Mouse (Mus musculus): ENCODE measurements at regions not wholly inside any gene's neighbourhood (a gene's known extent, or its start where the extent isn't known, plus 50 kb on each side); places are given as distances from the start of the nearest gene placed in this dataset.
A peak's percentile ranks its signal among the peaks of the same experiment; 100 is the strongest.

DNA sequence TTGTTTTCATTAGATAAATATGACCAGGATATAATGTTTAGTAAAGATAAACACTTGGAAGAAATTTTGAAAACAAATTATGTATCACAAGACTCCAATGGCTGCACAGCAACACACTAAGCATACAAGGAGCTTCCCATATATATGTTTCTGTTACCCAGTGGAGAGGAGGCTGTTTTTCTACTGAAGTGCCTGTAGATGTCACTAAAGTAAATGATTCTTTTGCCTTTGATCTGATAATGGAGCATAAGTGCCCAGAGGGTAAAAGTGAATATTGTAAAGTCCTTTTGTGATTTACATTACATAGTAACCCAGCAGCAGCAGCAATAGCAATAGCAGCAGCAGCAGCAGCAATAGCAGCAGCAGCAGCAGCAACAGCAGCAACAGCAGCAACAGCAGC is 226.3 kb downstream of the Ahr start:
- Histone ChIP-seq H3K27ac (no peak overlapping the region), H3K4me1 (peaks cover 5% of the 10 kb centered on the region; the same call in 1 of the 2 replicates), H3K27me3 (no peaks in the 10 kb centered on the region), H3K9ac (no peak overlapping the region), H3K9me3 (no peaks in the 10 kb centered on the region), H3K4me2 (replicated peaks) (no peak overlapping the region), H3K4me3 (no peak overlapping the region), H3K36me3 (no peaks in the 10 kb centered on the region)
- no peak for ATAC-seq (ENCODE audit: low FRiP score, low read depth)

- Histone ChIP-seq H3K27ac (no peak overlapping the region), H3K9ac (no peak overlapping the region), H3K27me3 (no peaks in the 10 kb centered on the region), H3K4me1 (peaks cover 3% of the 10 kb centered on the region; the same call in 1 of the 2 replicates), H3K9me3 (no peaks in the 10 kb centered on the region), H3K4me2 (replicated peaks) (no peak overlapping the region), H3K36me3 (no peaks in the 10 kb centered on the region), H3K4me3 (no peak overlapping the region)
- peak; percentile 75 for ATAC-seq (ENCODE audit: low FRiP score, low read depth)
- WGBS, result 43% methylated on average over 3 of the region's 3 CpGs
Observed at GRCm38 (mm10) chr12:35303764-35304717, 230.8 kb downstream of the Ahr start.

- WGBS, result 83% methylated on average over 2 of the region's 2 CpGs
- H3K36me3 ChIP-seq, result no peaks in the 10 kb centered on the region
- ATAC-seq (ENCODE audit: low FRiP score, low read depth), result no peak
- peaks cover 3% of the 10 kb centered on the region; the same call in 1 of the 2 replicates for H3K4me1 ChIP-seq
- H3K27ac ChIP-seq, result no peak overlapping the region
- no peak overlapping the region for H3K4me2 ChIP-seq (replicated peaks)
- no peak overlapping the region for H3K4me3 ChIP-seq
- no peaks in the 10 kb centered on the region for H3K9me3 ChIP-seq
- no peaks in the 10 kb centered on the region for H3K27me3 ChIP-seq
- H3K9ac ChIP-seq, result no peak overlapping the region
Observed at GRCm38 (mm10) chr12:35303188-35303587, 231.7 kb downstream of the Ahr start.

DNA sequence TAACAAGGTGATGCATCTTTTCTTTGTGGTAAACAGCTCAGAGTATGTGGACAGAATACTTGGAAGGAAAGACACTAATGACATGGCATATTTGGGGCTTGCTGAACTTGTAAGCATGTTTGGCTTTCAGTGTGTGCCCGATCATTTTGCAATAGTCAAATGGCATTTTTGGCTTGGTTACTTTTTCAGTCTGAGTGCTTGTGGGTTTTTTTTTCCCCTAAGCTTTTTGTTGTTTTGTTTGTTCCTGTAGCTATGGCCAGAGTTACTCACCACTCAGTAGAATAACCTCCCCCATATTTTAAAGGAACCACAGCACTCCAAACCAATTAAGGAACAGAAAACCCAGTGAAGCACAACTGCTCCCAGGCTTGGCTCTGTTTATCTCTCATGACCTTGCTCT is 240.2 kb downstream of the Ahr start:
- no peaks in the 10 kb centered on the region for H3K9me3 ChIP-seq
- H3K27ac ChIP-seq, result no peak overlapping the region
- H3K4me2 ChIP-seq (replicated peaks), result no peak overlapping the region
- 87% methylated on average over 1 of the region's 1 CpGs for WGBS
- H3K27me3 ChIP-seq, result no peaks in the 10 kb centered on the region
- H3K4me3 ChIP-seq, result no peak overlapping the region
- H3K36me3 ChIP-seq, result no peaks in the 10 kb centered on the region
- no peak overlapping the region for H3K9ac ChIP-seq
- no peaks in the 10 kb centered on the region for H3K4me1 ChIP-seq
- no peak for ATAC-seq (ENCODE audit: low FRiP score, low read depth)

- no peak overlapping the region for H3K9ac ChIP-seq
- ATAC-seq (ENCODE audit: low FRiP score, low read depth), result no peak
- WGBS, result 88% methylated on average over 2 of the region's 2 CpGs
Observed at GRCm38 (mm10) chr12:35293566-35293965, 241.3 kb downstream of the Ahr start.

DNA sequence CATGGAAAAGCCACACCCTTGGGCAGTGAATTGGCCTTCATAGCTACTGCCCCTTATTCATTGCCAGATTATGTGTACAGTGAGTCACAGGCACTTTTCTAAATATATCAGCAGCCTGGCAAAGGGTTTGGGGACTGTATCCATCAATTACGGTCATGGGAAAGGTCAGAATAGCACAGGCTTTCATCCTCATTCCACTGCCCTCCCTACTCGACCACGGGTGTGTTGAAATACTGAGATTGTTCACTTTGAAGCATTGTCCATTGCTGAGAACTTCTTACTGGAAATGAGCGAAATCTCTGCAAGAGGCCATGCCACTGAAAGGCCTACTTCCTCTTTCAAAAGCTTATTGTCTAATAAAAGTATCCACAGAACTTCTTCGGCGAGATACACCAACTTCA is 242.9 kb downstream of the Ahr start:
- Histone ChIP-seq H3K36me3 (no peaks in the 10 kb centered on the region), H3K4me2 (replicated peaks) (no peak overlapping the region), H3K27ac (no peak overlapping the region), H3K4me3 (no peak overlapping the region), H3K9ac (no peak overlapping the region), H3K27me3 (no peaks in the 10 kb centered on the region), H3K9me3 (no peaks in the 10 kb centered on the region), H3K4me1 (peaks cover 6% of the 10 kb centered on the region)
- ATAC-seq (ENCODE audit: low FRiP score, low read depth), result no peak
- 86% methylated on average over 6 of the region's 6 CpGs for WGBS

More at GRCm38 (mm10) chr12:35293566-35293965, 241.3 kb downstream of the Ahr start:
- H3K27me3 ChIP-seq, result no peaks in the 10 kb centered on the region
- H3K9me3 ChIP-seq, result no peaks in the 10 kb centered on the region
- no peaks in the 10 kb centered on the region for H3K36me3 ChIP-seq
- H3K4me3 ChIP-seq, result no peak overlapping the region
- no peak overlapping the region for H3K4me2 ChIP-seq (replicated peaks)
- no peaks in the 10 kb centered on the region for H3K4me1 ChIP-seq
- no peak overlapping the region for H3K27ac ChIP-seq

- Histone ChIP-seq H3K27me3 (no peaks in the 10 kb centered on the region), H3K36me3 (no peaks in the 10 kb centered on the region), H3K9ac (no peak overlapping the region), H3K9me3 (no peaks in the 10 kb centered on the region), H3K4me2 (replicated peaks) (no peak overlapping the region), H3K4me1 (peaks cover 10% of the 10 kb centered on the region), H3K27ac (no peak overlapping the region), H3K4me3 (no peak overlapping the region)
- 75% methylated on average over 2 of the region's 2 CpGs for WGBS
- no peak for ATAC-seq (ENCODE audit: low FRiP score, low read depth)
Observed at GRCm38 (mm10) chr12:35287974-35288373, 241.0 kb downstream of the Snx13 start.

DNA sequence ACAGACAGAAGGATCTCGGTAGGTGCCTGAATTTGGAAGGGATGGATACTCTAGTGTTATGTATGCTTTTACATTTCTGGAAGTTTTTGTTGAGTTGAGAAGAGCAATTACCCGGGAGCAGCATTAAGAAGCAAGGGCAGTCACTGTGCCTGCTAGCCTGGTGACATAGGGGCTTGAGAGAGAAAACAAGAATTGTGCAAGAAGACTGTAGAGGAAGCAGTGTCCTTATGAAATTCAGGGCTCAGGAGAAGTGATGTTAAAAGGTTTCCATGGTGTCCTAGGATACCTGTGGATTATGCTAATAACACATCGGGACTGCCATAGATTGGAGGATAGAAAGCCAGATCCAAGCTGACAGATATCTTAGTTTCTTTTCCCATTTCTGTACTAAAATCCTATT is 240.6 kb downstream of the Snx13 start:
- no peaks in the 10 kb centered on the region for H3K27me3 ChIP-seq
- H3K36me3 ChIP-seq, result no peaks in the 10 kb centered on the region
- peaks cover 10% of the 10 kb centered on the region for H3K4me1 ChIP-seq
- no peak for ATAC-seq (ENCODE audit: low FRiP score, low read depth)
- no peak overlapping the region for H3K4me3 ChIP-seq
- 58% methylated on average over 3 of the region's 3 CpGs for WGBS
- H3K9me3 ChIP-seq, result no peaks in the 10 kb centered on the region
- no peak overlapping the region for H3K4me2 ChIP-seq (replicated peaks)
- no peak overlapping the region for H3K9ac ChIP-seq
- no peak overlapping the region for H3K27ac ChIP-seq

DNA sequence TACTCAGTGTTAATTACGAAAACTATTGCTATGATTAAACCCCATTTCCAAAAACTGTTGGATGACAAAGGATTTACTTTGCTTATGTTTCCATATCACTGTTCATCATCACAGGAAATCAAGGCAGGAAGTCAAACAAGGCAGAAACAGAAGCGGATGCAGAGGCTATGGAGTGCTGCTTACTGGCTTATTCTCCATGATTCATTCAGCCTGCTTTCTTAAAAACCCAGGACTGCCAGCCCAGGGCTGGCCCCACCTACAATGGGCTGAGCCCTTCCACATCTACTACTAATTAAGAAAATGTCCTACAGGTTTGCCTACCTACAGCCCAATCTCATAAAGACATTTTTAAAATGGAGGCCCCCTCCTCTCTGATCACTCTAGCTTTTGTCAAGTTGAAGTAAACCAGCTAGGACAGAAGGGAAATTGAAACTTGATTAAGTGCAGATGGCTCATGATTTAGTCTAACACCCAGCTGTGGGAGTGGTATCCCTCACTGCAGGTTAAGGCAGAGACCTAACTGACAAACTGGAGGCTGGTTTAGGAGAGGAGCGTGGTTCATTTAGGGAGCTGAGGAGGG is 240.1 kb downstream of the Snx13 start:
- no peak overlapping the region for H3K27ac ChIP-seq
- no peaks in the 10 kb centered on the region for H3K9me3 ChIP-seq
- H3K4me3 ChIP-seq, result no peak overlapping the region
- peaks cover 10% of the 10 kb centered on the region for H3K4me1 ChIP-seq
- H3K36me3 ChIP-seq, result no peaks in the 10 kb centered on the region
- ATAC-seq (ENCODE audit: low FRiP score, low read depth), result peak; percentile 54
- H3K9ac ChIP-seq, result no peak overlapping the region
- no peaks in the 10 kb centered on the region for H3K27me3 ChIP-seq
- H3K4me2 ChIP-seq (replicated peaks), result no peak overlapping the region
- 56% methylated on average over 3 of the region's 3 CpGs for WGBS

GRCm38 (mm10) chr12:35284345-35284744 is 237.4 kb downstream of the Snx13 start:
- Histone ChIP-seq H3K9me3 (no peaks in the 10 kb centered on the region), H3K27ac (no peak overlapping the region), H3K4me2 (replicated peaks) (no peak overlapping the region), H3K9ac (no peak overlapping the region), H3K4me3 (no peak overlapping the region), H3K36me3 (no peaks in the 10 kb centered on the region), H3K4me1 (peaks cover 10% of the 10 kb centered on the region), H3K27me3 (no peaks in the 10 kb centered on the region)
- WGBS, result 86% methylated on average over 2 of the region's 2 CpGs
- ATAC-seq (ENCODE audit: low FRiP score, low read depth), result no peak

- no peak for ATAC-seq (ENCODE audit: low FRiP score, low read depth)
- no peak overlapping the region for H3K4me3 ChIP-seq
- WGBS, result 43% methylated on average over 5 of the region's 5 CpGs
- no peaks in the 10 kb centered on the region for H3K9me3 ChIP-seq
- H3K36me3 ChIP-seq, result no peaks in the 10 kb centered on the region
- no peak overlapping the region for H3K9ac ChIP-seq
- no peak overlapping the region for H3K27ac ChIP-seq
- peaks cover 10% of the 10 kb centered on the region for H3K4me1 ChIP-seq
- no peaks in the 10 kb centered on the region for H3K27me3 ChIP-seq
- no peak overlapping the region for H3K4me2 ChIP-seq (replicated peaks)
Observed at GRCm38 (mm10) chr12:35283925-35284324, 236.9 kb downstream of the Snx13 start.

GRCm38 (mm10) chr12:35283407-35283806 is 236.4 kb downstream of the Snx13 start:
- Histone ChIP-seq H3K4me1 (peaks cover 10% of the 10 kb centered on the region), H3K9ac (no peak overlapping the region), H3K27me3 (no peaks in the 10 kb centered on the region), H3K4me3 (no peak overlapping the region), H3K9me3 (no peaks in the 10 kb centered on the region), H3K4me2 (replicated peaks) (no peak overlapping the region), H3K27ac (no peak overlapping the region), H3K36me3 (no peaks in the 10 kb centered on the region)
- no peak for ATAC-seq (ENCODE audit: low FRiP score, low read depth)

Measured in limb, embryonic 13.5 days (tissue).